Mouse (Mus musculus) kidney, adult 2 months (tissue): Measurements from ENCODE around the gene Sdhaf1. TPM values are rescaled to one million over a fixed set of nuclear protein-coding genes. Genes with fewer than 3 reads are reported as not detected.
A peak's percentile ranks its signal among the peaks of the same experiment; 100 is the strongest.

Experiments
- DNase-seq: peaks from one replicate; pipeline ENCODE4 v3.0.0; 2021
- H3K27ac ChIP-seq: fragments of 200-500 bp; 2 replicates; pipeline ENCODE4 v1.5.1; 2012; ENCODE audit warnings: low read depth, low read length, control low read depth, inconsistent platforms; ENCODE audit not compliant: insufficient read depth
- H3K27me3 ChIP-seq: fragments of 200-500 bp; replicated peaks from 2 replicates; pipeline ENCODE4 v1.6.1; 2012; ENCODE audit warnings: mild to moderate bottlenecking, moderate library complexity, low read length, inconsistent platforms; ENCODE audit not compliant: control insufficient read depth, insufficient read depth
- H3K36me3 ChIP-seq: fragments of 200-500 bp; 2 replicates; pipeline ENCODE4 v1.6.1; 2012; ENCODE audit warnings: mild to moderate bottlenecking, moderate library complexity, low read length, inconsistent platforms; ENCODE audit not compliant: control insufficient read depth, insufficient read depth
- H3K4me1 ChIP-seq: fragments of 200-500 bp; 2 replicates; pipeline ENCODE4 v1.6.1; 2011; ENCODE audit warnings: low read length; ENCODE audit not compliant: control insufficient read depth, insufficient read depth
- H3K4me3 ChIP-seq: fragments of 200-500 bp; 2 replicates; pipeline ENCODE4 v1.5.1; 2011; ENCODE audit warnings: mild to moderate bottlenecking, low read depth, low read length, control low read depth; ENCODE audit not compliant: insufficient read depth
- CTCF ChIP-seq: fragments of 200-500 bp; conservative IDR thresholded peaks from 2 replicates; pipeline ENCODE4 v1.5.1; 2011; ENCODE audit warnings: low read depth, mild to moderate bottlenecking, control low read depth, low read length, moderate library complexity, mixed read lengths; ENCODE audit not compliant: insufficient read depth, insufficient read length
- POLR2A ChIP-seq: fragments of 200-500 bp; IDR thresholded peaks from one replicate; pipeline ENCODE4 v1.6.1; 2011; ENCODE audit warnings: low read depth, low read length, control low read depth
- WGBS: fragments of 180-500 bp; shearing (Covaris S2); methylation state at CpG from one replicate; pipeline ENCODE4 v1.1.7; 2018; 5-methylcytosine and 5-hydroxymethylcytosine counted together
- polyA plus RNA-seq: library from polyadenylated mRNA; depleted of rRNA; stranded (reverse); fragments of >200 nt; gene quantifications from 2 replicates; pipeline ENCODE4 v1.2.3, GENCODE M21; 2012

The Sdhaf1 gene
- polyA plus RNA-seq, 1 experiment = 26.4 TPM

DNA sequence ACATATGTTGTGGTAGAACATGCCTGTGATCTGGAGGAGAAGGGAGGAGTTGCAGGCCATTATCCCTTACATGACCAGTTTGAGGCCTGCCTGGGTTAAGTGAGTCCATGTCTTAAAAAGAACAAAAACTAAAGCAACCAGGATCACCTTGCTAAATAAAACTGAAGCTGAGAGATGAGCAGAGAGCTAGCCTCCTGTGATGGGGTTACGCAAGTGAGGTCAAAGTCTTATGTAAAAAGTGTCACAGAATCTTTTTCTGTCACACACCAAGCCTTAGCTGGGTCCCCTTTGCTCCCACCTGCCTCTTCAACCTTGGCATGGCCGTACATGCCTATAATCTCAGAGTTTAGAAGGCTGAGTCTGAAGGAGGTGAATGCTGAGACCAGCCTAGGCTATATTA is 2.7 kb downstream of the Sdhaf1 start:
- TF ChIP-seq POLR2A (no peak), CTCF (no peak)
- Histone ChIP-seq H3K27me3 (no peaks in the 10 kb centered on the region), H3K36me3 (no peaks in the 10 kb centered on the region), H3K4me3 (no peak overlapping the region), H3K4me1 (peaks cover 26% of the 10 kb centered on the region; the same call in 1 of the 2 replicates), H3K27ac (peak overlapping the region; percentile 79)
- no peak for DNase-seq
- WGBS = 59% methylated on average over 2 of the region's 2 CpGs

DNA sequence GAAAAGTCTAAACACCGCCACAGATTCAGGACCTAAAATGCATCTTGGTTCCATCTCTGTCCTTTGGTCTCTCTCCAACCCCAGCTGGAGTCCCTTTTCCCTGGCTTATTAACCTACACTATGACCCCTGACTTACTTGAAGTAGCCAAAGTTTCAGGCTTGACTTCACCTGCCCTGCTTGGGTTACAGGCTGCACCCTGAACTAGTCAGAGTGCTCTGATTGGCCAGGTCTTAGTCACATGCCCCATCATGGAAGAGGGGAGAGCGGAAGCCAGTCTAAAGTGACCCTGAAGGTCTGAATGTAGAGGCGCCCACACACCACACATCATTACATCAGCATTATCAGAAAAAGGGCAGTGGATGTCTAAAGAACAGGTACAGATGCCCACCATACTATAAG is 5.6 kb downstream of the Sdhaf1 start:
- DNase-seq = peak; percentile 85
- Histone ChIP-seq H3K27me3 (no peaks in the 10 kb centered on the region), H3K36me3 (no peaks in the 10 kb centered on the region), H3K4me1 (peaks cover 26% of the 10 kb centered on the region; the same call in 1 of the 2 replicates), H3K27ac (peak overlapping the region; percentile 79), H3K4me3 (peak overlapping the region; percentile 9; the same call in 1 of the 2 replicates)
- WGBS = 59% methylated on average over 3 of the region's 3 CpGs
- TF ChIP-seq POLR2A (no peak), CTCF (no peak)

DNA sequence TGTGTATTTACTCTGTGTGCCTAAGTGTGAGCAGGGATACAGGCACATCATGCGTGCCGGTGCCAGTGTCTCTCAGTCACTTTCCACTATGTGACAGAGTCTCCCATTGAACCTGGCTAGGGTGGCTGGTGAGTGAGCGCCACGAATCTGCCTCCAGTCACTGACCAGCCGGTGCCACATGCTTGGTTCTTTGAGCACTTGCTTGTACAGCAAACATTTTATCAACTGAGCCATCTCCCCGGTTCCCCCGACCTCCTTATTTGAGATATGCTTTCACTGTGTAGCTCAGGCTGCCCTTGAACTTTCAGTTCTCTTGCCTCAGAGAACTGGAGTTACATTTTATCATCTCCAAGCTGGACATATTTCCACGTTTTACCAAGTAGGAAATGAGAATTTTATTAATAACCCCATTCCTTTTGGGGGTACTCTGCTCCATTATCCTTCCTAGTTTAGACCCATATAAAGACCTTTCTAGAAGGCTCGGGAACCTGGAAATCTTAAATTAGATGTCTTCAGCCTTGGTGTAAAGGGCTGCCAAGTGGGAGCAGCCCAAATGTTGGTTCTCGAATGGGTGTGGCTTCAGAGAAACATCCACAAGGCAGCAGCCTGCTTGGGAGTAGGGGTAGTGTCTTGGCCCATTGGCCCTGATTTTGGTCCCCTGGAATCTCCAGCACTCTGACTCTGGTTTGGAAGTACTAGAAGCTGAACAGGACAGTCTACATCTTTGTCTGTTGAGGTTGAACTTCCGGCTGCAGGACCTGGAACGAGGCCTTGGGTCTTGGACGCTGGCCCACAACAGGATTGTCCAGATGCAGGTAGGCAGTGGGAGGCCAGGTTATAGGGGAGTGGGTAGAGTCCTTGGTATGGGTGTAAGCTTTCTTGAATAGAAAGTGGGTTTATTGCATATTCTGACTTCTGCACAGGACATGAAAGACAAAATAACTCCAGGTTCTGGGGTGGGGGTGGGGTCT is 7.9 kb downstream of the Sdhaf1 start:
- peaks cover 17% of the 10 kb centered on the region; the same call in 1 of the 2 replicates for H3K4me1 ChIP-seq
- no peaks in the 10 kb centered on the region for H3K36me3 ChIP-seq
- H3K27ac ChIP-seq = peak overlapping the region; percentile 27; the same call in 1 of the 2 replicates
- peak overlapping the region; percentile 50 for H3K4me3 ChIP-seq
- 58% methylated on average over 13 of the region's 13 CpGs for WGBS
- DNase-seq = peak; percentile 57
- H3K27me3 ChIP-seq = no peaks in the 10 kb centered on the region
- TF ChIP-seq CTCF (no peak), POLR2A (no peak)

DNA sequence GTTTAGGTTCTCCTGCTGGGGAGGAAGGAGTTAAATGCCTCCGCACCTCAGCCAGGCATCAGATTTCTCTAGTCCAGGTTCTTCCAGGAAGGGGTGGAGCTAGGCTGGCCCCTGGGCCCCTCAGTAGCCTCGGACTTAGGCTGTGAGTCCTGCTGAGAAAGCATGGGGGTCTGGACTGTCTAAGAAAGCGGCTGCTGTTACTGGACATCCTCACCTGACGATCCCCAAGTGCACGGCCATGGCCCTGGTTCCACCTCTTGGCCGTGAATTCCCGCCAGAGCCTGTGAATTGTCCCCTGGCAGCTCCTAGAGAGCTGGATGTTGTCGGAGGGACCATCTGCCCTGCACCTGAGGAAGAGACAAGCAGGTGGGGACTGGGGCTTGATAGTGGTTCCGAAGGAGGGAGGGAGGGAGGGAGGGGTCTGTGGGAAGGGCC is 9.0 kb downstream of the Sdhaf1 start, which contains the start of gene Syne4:
TSS of gene Syne4 (plus strand) at position 87 of the 435 bp plus-strand sequence.
- TF ChIP-seq POLR2A = no peak
- TF ChIP-seq CTCF = no peak
- Histone ChIP-seq H3K36me3 (no peaks in the 10 kb centered on the region), H3K4me3 (peak within 1 kb of the TSS; percentile 64), H3K27me3 (no peaks in the 10 kb centered on the region), H3K27ac (peak within 1 kb of the TSS; percentile 92), H3K4me1 (peaks cover 10% of the 10 kb centered on the region; the same call in 1 of the 2 replicates)
- WGBS = 20% methylated on average over 9 of the region's 9 CpGs
- peak; percentile 65 for DNase-seq

DNA sequence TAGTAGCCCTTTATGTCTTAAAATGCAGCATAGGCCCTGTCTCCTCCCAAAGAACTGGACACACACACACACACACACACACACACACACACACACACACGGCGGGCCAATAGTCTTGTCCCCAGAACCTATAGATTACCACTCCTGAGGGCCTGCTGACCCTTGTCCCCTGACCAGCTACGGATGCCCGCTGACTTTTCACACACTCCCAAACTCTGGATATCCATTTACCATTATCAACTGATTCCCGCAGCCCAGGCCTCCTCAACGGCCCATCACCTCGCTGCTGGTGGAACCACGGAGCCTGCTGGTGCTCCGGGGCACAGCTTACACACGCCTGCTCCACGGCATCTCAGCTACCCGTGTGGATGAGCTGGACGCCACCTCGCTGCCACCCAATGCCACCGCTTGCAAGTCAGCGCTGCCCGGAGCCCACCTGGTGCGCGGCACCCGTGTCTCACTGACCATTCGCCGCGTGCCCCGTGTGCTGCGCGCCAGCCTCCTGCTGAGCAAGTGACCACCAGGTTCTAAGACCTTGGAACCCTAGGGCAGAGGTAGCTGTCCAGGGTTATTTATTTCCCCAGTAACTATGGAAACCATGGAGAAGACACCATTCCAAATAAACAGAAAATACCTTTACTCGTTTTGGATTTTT is 9.9 kb downstream of the Sdhaf1 start:
- no peaks in the 10 kb centered on the region for H3K27me3 ChIP-seq
- H3K36me3 ChIP-seq = no peaks in the 10 kb centered on the region
- peak overlapping the region; percentile 64 for H3K4me3 ChIP-seq
- TF ChIP-seq CTCF (no peak), POLR2A (peak; percentile 65)
- H3K4me1 ChIP-seq = peaks cover 10% of the 10 kb centered on the region; the same call in 1 of the 2 replicates
- DNase-seq = peak; percentile 89
- H3K27ac ChIP-seq = peak overlapping the region; percentile 92
- 35% methylated on average over 27 of the region's 27 CpGs for WGBS

DNA sequence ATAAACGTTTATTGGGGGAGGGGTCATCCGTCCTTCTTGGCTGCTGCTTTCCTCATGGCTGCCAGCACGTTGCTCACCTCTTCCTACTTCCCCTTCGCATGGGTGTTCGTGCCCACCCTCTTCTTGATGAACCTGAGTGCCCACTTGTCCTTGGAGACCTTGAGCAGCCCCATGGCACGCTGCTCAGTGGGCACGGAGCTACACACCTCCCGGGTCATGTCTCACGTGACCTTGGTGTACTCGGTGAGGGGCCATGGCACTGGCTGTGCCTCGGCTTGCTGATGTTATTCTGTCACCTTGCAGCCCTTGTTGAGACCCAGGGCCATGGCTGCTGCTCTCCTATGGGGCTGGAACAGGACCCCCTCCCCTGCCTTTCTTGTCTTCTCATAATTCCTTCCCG is 13.6 kb downstream of the Sdhaf1 start:
- no peak for TF ChIP-seq CTCF
- TF ChIP-seq POLR2A = peak; percentile 87
- no peaks in the 10 kb centered on the region for H3K27me3 ChIP-seq
- H3K4me3 ChIP-seq = no peak overlapping the region
- H3K27ac ChIP-seq = peak overlapping the region; percentile 28; the same call in 1 of the 2 replicates
- H3K36me3 ChIP-seq = no peaks in the 10 kb centered on the region
- peak; percentile 60 for DNase-seq
- no peaks in the 10 kb centered on the region; the same call in 1 of the 2 replicates for H3K4me1 ChIP-seq
- 61% methylated on average over 12 of the region's 12 CpGs for WGBS
